Mouse (Mus musculus) kidney, postnatal 4 days (tissue): ENCODE results near the gene Srms.
"Not testable (repeated sequence)": the region's sequence is repeated elsewhere in the genome, so short reads cannot be mapped to it uniquely, and the experiment has no call there.

Source experiments
- DNase-seq, 2 experiments: peaks; one replicate each; pipeline ENCODE4 v3.0.0; 2021; ENCODE audit warnings: mixed read lengths in 2 of 2

The Srms gene

DNA sequence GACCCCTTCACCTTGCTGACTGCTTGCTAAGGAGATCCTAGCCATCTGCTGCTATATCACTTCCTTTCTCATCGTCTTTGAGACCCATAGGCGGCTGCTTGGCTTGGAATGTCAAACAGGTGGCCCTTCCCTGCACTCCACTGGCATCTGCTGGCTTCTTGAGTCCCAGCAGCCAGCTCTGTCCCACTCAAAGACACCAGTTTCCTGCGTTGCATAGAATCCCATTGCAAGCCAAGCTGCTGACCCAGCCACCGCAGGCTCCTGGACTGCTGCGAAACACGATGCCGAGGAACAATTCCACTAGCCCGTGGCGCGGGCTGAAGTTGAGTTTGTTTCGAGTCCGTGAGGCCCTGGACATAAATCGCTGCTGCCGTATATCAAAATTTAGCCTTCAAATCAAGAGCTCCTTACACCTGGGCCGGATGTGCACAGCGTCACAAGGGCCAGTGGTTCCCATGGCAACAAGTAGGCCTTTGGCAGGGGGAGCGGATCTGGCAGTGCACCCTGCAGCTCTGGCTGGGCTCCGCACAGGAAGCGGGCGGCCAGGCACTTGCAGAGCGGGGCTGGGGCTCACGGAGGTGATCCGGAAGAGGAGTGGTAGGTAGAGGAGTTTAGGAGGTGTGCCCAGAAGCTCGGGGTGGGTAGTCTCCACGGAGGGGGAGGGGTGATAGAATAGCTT lies 6.7 kb upstream of the Srms start, which contains the start of gene Fndc11:
TSS of gene Fndc11 (plus strand) at position 476 of the 679 bp plus-strand sequence.
- DNase-seq: peak; percentile 80 to 88

DNA sequence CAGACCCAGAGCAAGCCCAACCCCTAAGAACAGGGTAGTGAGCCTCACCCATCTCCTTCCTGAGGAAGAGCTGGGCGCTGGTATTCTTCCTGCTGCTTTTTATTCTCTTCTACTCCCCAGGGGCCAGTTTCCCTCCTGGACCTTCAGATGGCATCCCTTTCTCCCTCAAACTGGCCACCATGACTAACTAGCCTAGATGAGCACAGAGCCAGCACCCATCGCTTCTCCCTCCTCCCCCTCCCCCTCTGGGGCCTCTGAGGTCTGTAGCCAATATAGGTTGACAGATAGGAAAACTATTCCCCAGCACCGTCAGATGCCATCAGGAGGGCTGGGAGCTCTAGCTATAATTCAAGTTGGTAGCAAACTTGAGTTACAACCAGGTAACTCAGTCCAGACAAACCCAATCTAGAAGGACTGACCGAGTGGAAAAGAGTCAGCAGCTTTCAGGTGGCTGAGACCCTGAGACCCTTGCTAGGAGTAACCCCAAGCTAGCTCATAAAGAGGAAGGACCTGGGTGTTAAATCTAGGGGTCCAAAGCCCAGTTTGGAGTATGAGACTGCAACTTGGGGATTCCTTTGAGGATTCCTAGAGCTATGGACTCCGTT lies 6.0 kb upstream of the Srms start:
- DNase-seq: peak in 1 of 2 experiments; percentile 14

DNA sequence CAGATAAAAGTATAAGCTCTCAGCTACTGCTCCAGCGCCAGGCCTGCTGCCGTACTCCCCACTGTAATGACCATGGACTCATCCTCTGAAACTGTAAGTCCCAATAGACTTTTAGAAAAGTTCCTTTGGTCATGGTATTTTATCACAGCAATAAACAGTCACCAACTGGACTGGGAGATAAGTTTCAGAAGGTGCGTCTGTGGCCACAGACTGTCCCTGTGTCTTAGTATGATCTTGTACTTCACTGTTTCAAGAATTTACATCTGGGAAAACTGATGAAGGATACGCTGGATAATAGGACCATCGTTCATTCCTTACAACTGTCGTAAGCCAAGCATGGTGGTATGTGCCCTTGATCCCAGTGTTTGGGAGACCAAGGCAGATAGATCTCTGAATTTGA lies 3.1 kb upstream of the Srms start:
- DNase-seq: no peak

DNA sequence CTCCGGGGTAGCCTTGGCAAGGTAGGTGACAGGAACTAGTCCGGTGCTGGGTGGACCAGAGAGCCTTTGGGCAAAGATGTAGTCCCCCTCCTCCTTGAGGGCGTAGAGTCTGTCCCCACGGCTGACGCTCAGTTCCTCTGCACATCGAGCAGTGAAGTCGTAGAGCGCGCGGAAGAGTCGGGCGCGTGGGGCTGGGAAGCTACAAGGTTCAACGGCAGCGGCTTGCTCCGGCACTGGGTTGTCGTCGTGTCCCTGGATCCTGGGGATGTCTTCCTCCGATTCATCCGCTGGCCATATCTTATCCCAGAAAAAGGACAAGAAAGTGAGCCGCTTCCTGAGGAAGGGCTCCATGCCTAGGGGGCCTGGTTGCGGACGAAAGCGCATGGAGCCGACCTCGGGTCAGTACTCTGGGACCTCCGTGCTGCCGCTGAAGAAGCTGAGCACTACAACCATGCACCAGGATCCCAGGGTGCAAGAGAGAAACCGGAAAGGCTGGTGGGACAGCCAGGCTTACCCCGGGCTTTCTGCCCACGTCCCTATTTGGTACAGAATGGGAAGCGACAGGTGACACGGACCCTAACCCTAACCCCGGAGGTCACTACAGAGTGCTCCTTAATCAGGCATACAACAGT lies 480 bp downstream of the Srms start:
- peak in 1 of 2 experiments; percentile 29 for DNase-seq

GRCm38 (mm10) chr2:181206118-181206517 lies 6.9 kb downstream of the Srms start:
- no peak for DNase-seq

- no peak for DNase-seq
These were observed 7.3 kb downstream of the Srms start for GRCm38 (mm10) chr2:181205678-181206077.

GRCm38 (mm10) chr2:181202886-181203285 lies 10.1 kb downstream of the Srms start:
- no peak for DNase-seq

- DNase-seq: no peak
These were observed 10.6 kb downstream of the Srms start, which contains the start of gene Ptk6 for GRCm38 (mm10) chr2:181202422-181202821. TSS of gene Ptk6 (minus strand) at chr2:181202789.

GRCm38 (mm10) chr2:181201606-181202005 lies 11.4 kb downstream of the Srms start:
- no peak for DNase-seq

DNA sequence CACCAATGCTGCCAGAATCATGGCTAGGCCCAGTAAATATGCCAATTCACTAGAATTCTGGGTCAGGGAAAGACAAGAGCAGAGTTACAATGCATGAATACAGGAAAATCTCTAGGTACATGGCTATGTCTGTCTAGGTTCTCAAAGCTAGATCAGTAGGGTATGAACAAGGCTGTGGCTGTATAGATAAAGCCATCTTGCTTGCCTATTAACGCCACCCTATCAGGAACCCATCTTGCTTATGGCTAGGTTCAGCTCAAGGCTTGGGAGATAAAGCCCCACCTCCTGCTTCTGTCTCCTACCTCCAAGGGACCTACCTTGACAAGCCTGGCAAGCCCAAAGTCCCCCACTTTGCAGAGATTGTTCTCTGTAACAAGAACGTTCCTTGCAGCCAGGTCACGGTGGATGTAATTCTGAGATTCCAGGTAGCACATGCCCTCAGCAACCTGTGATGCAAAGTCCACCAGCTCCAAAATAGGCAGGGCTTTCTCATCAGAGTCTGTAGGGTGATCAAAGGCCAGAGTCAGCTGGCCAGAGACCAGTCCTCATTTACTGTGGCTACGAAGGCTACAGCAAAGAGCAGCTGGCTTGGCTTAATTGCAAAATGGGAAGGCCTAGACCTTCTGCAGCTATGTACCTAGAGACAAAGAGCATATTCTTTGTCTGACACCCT lies 16.2 kb downstream of the Srms start:
- no peak for DNase-seq

- DNase-seq: no peak
These were observed 19.9 kb downstream of the Srms start for GRCm38 (mm10) chr2:181193044-181193443.

- no peak for DNase-seq
These were observed 21.0 kb downstream of the Srms start for GRCm38 (mm10) chr2:181191936-181192335.

- not testable (repeated sequence) for DNase-seq
These were observed 21.6 kb downstream of the Srms start for GRCm38 (mm10) chr2:181191385-181191784.

GRCm38 (mm10) chr2:181189321-181189720 lies 23.7 kb downstream of the Srms start:
- DNase-seq: no peak

GRCm38 (mm10) chr2:181188681-181189080 lies 24.3 kb downstream of the Srms start:
- DNase-seq: peak in 1 of 2 experiments; percentile 19

DNA sequence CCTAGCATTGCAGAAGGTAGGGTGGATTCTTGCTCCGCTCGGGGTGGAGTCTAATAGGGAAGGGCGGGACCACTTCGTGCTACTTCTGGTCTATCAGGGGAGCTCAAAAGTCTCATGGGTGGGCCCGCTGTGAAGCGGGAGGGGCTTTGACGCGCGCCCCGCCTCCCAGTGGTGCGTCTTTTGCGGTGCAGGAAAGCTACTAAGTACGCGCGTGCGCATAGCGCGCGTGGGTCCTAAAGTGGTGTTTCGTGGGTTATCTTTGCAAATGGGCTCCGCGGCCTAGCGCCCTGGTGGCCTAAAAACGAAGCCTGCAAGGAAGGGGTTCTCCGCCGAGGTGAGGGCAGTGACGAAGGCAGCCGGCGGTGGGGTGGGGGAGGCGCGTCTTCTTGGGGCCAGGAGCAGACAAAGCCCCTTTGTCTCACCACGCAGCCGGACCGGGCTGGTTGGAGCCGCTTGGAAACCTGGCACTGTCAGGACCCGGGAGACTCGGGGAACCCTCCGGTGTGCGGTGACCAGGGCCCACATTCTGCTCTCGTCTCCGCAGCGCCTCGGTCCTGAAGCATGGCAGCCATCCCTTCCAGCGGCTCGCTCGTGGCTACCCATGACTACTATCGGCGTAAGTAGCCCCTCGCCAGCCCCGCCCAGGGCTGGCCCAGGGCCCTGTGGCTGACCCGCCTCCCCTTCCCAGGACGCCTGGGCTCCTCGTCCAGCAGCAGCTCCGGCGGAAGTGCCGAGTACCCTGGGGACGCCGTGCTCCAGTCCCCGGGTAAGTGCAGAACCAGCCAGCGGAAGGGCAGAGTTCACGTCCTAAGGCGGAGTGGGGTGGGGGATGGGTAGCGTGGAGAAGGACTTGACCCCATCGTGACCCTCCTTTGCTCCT lies 25.6 kb downstream of the Srms start, which contains the start of gene Ppdpf:
TSS of gene Ppdpf (plus strand) at position 127 of the 880 bp plus-strand sequence.
- DNase-seq: peak; percentile 91 to 95

- DNase-seq: peak; percentile 89 to 92
These were observed 26.4 kb downstream of the Srms start for GRCm38 (mm10) chr2:181186635-181187034.

GRCm38 (mm10) chr2:181180898-181181297 lies 32.1 kb downstream of the Srms start:
- no peak for DNase-seq

- no peak for DNase-seq
These were observed 34.5 kb downstream of the Srms start for GRCm38 (mm10) chr2:181178471-181178870.

DNA sequence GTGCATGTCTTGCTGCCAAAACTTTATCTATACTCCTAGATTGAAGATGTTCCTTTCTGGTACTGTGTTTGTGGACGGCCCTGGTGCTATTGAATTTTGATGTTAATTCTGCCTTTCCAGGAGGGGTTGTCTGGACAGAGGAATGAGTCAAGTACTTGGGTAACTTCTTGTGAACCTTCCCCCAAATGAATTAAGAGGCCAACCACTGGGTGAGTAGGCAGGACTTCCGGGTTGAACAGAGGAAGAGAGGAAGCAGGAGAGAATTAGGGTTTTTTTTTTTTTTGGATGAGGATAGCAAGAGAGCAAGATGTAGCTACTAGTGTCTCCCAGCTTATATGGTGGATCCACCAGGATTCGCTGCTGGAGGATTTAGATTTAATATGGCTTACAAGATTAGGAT lies 35.0 kb downstream of the Srms start:
- DNase-seq: no peak

GRCm38 (mm10) chr2:181174646-181175045 lies 38.3 kb downstream of the Srms start:
- DNase-seq: no peak

GRCm38 (mm10) chr2:181166469-181166868 lies 46.5 kb downstream of the Srms start:
- no peak for DNase-seq
